Mouse (Mus musculus): ENCODE data around the gene 4930539E08Rik.

The 4930539E08Rik gene

GRCm38 (mm10) chr17:28930392-28931074 lies 15.4 kb upstream of the 4930539E08Rik start:
- DNase-seq (ENCODE audit: low spot score), result peak; percentile 69

GRCm38 (mm10) chr17:28929369-28929768 lies 14.2 kb upstream of the 4930539E08Rik start:
- no peak for DNase-seq (ENCODE audit: low spot score)

GRCm38 (mm10) chr17:28928004-28928403 lies 12.9 kb upstream of the 4930539E08Rik start:
- DNase-seq (ENCODE audit: low spot score), result no peak

- DNase-seq (ENCODE audit: low spot score), result no peak
Measured at GRCm38 (mm10) chr17:28926866-28927635, 11.9 kb upstream of the 4930539E08Rik start.

- no peak for DNase-seq (ENCODE audit: low spot score)
Measured at GRCm38 (mm10) chr17:28926380-28926779, 11.3 kb upstream of the 4930539E08Rik start.

DNA sequence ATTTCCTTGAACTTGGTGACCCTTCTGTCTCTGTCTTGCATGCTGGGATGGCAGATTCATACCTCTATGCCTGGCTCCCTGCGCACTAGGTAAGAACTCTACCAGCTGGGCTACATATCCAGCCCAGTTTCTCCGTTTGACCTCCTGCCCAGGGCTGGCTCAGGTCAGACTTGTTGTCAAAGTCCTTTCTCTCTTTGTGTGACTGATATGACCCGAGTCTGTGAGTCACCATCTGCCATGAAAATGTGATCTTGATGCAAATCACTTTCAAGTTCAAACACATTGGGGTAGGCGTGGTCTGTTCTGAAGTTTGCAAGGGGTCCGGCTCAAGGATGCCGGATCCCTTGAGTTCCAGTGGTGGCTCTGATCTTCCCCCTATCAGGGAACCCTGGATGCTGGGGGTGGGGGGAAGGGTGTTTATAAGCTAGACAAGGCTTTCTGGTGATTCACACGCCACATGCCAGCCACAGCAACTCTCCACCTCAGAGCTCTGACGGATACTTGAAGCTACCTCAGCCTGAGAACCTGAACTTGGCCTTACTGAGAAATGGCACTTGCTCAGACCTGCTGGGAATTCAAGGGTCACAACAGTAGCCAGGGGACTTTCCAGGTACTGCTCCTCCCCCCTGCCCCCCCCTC lies 10.0 kb upstream of the 4930539E08Rik start:
- DNase-seq (ENCODE audit: low spot score), result no peak

DNA sequence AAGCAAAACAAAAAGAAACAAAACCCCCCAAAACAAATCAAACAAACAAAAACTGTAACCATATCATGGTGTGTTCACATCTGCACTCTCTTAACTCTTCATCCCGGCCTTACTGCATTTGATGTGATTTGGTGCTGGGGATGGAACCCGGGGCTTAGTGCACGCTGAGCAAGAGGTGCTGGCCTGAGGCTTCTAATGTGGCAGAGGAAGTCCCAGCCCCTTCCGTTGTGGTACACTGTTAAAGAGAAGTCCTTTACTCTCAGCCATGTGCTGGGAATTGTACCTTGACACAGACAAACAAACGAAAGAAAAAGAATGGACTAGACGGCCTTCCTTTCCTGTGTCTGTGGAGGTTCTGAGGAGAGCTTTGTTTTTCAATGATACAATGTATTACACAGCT lies 7.0 kb upstream of the 4930539E08Rik start:
- no peak for DNase-seq (ENCODE audit: low spot score)

GRCm38 (mm10) chr17:28921086-28921485 lies 6.0 kb upstream of the 4930539E08Rik start:
- DNase-seq (ENCODE audit: low spot score), result no peak

GRCm38 (mm10) chr17:28916520-28916919 lies 1.4 kb upstream of the 4930539E08Rik start:
- no peak for DNase-seq (ENCODE audit: low spot score)

- no peak for DNase-seq (ENCODE audit: low spot score)
Measured at GRCm38 (mm10) chr17:28913940-28914339, 1.2 kb downstream of the 4930539E08Rik start.

GRCm38 (mm10) chr17:28913200-28913599 lies 1.9 kb downstream of the 4930539E08Rik start:
- DNase-seq (ENCODE audit: low spot score), result no peak

DNA sequence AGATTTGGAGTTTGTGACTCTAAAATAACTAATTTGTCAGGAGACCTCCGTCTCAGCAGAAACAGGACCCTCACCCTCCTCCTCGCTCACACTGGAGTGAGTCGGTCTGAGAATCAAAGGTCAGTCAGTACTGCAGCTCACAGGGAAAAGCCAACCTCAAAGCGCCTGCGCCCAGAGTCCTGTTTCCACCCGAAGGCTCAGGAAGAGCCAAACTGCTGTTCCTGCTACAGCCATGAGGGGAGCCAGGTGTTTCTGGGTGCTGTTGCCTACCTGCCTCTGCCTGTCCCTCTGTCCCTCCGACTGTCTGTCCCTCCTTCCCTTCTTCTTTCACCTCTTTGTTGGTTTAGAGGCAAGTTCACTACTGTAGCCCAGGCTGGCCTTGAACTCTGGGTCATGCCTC lies 5.0 kb downstream of the 4930539E08Rik start:
- no peak for DNase-seq (ENCODE audit: low spot score)

GRCm38 (mm10) chr17:28909252-28909941 lies 5.7 kb downstream of the 4930539E08Rik start:
- no peak for DNase-seq (ENCODE audit: low spot score)

GRCm38 (mm10) chr17:28907959-28908358 lies 7.2 kb downstream of the 4930539E08Rik start:
- DNase-seq (ENCODE audit: low spot score), result no peak

DNA sequence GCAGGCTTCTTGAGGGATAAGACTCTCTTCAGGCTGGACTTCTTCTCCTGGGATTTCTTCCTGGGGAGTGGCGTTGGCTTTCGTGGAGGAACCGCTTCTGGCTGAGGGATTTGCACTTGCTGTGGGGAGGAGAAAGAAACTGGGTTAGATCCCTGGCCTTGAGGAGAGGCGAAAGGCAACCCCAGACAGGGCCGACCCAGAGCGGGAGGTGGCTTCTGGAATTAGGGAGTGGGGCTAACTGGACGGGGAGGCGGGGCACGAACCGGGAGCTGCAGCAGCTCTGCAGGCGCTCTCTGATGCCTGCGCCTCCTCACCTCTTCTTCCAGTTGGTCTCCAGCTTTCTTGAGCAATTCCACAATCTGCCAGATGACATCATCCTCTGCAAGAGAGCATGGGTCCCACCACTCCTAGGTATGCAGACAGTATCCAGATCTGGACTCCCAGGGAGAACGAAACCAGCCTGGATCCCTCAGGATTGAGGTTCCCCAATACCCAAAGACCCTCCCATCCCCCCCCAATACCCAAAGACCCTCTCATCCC lies 9.7 kb downstream of the 4930539E08Rik start:
- no peak for DNase-seq (ENCODE audit: low spot score)

DNA sequence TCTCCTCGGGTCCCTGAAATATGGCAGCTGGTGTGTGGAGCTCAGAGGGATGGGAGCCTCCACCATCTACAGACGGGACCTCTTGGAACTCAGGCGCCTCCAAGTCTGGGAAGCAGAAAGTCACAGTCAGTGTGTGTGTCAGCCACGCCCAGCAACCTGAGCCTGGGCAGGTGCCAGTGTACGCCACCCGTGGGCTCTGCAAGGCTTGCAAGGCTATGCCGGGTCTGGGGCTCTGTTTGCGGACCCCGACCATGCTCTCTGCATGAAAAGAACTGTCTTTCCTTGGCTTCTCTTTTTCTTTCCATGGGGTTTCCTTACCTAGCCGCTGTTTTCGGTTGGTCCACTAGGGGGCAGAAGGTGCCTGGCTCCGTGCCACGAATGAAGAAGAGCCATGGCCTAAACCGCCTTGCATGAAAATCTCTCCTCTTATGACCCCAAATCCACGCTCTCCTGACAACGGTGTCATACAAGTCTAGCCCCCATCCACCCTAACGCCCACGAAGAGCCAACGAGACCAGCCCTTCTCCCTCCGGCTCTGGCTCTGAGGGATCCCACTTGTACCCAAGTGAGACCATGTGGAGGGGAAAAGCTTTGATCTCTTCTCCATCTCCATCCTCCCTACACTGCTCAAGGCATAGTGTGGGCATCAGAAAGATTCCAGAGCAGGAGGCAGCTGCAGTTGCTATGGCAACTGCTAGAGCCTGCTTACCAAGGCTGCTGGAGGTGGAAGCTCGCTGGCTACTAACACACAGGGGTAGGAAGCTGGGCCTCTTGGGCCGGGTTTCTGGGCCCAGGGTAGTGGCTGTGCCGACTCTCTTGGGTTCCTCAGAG lies 10.4 kb downstream of the 4930539E08Rik start:
- DNase-seq (ENCODE audit: low spot score), result no peak

DNA sequence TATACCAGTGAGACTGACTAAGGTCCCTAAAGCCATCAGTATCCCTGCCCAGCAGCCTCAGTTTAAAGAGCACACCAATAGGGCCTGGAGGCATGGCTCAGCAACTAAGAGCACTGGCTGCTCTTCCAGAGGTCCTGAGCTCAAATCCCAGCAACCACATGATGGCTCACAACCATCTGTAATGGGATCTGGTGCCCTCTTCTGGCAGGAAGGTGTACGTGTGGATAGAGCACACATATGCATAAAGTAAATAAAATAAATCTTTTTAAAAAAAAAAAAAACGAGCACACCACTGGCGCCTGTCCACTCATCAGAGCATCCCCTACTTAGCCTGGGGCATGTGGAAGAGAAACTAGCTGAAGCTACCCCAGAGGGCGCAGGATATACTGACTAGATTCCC lies 13.6 kb downstream of the 4930539E08Rik start:
- no peak for DNase-seq (ENCODE audit: low spot score)

GRCm38 (mm10) chr17:28899427-28899826 lies 15.7 kb downstream of the 4930539E08Rik start:
- DNase-seq (ENCODE audit: low spot score), result no peak

DNA sequence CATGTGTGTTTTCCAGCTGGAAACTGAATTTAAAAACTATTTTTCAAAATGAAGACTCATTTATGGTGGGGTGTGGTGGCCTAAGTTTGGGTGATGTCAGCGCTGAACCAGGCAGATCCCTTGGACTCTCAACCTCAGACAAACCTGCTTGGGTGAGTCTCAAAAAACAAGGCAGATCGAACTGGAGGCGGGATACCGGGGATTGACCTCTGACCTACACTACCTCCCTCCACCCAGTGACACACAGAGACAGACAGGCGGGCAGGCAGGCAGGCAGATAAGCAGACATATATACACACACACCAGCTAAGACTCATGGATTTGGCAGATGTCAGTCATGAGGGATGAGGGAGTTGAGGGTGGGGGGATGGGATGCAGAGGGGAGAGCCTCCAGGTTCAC lies 16.9 kb downstream of the 4930539E08Rik start:
- no peak for DNase-seq (ENCODE audit: low spot score)

GRCm38 (mm10) chr17:28897817-28898216 lies 17.3 kb downstream of the 4930539E08Rik start:
- DNase-seq (ENCODE audit: low spot score), result no peak

DNA sequence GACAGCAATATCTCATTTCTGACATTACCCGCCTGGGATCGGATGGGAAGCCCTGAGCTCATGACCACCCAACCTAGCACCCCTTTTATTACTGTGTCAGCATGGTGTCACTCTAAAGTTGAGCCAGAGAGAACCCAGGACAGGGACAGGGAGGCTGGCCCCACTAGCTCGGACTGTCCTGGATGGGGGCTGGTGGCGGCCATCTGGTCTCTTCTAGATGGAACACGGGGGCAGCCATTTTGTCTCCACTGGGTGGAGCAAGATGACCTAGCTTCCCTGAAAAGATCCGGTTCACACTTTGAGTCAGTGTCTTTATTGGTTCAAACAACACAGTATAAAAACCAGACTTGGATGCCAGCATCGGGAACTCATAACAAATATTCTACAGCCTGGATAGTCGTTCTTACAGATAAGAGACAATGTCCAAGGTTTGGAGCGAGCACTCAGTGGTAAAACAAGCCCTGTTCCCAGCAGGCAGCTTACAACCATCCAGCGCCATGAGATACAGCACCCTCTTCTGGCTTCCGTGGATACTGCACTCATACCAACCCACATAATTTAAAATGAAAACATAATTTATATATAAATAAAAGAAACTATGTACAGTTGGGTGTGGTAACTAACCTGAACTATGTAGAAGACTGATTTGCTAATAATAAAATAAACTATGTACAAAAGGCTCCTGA lies 18.9 kb downstream of the 4930539E08Rik start:
- DNase-seq (ENCODE audit: low spot score), result no peak
